Mouse (Mus musculus) hindbrain, postnatal 0 days (tissue): ENCODE data around the gene Gm10282. TPM values are rescaled to one million over a fixed set of nuclear protein-coding genes. Genes with fewer than 3 reads are reported as not detected.

Experiments used
- ATAC-seq: fragments of 200-750 bp; cut with Nextera tagmentation; 2 replicates; pipeline ENCODE4 v1.8.0; 2017; ENCODE audit warnings: mild to moderate bottlenecking, moderate TSS enrichment, moderate library complexity
- DNase-seq: peaks from one replicate; pipeline ENCODE4 v3.0.0-alpha.2; 2015; ENCODE audit warnings: low spot score
- H3K27ac ChIP-seq: fragments of 300-500 bp; sonication (generic); 2 replicates; pipeline ENCODE4 v1.5.1; 2014; ENCODE audit warnings: mild to moderate bottlenecking
- H3K27me3 ChIP-seq: fragments of 300-500 bp; sonication (generic); 2 replicates; pipeline ENCODE4 v1.6.1; 2014; ENCODE audit warnings: low read length, mixed read lengths; ENCODE audit not compliant: insufficient read depth
- H3K36me3 ChIP-seq: fragments of 300-500 bp; sonication (generic); 2 replicates; pipeline ENCODE4 v1.6.1; 2014; ENCODE audit warnings: low read length, mixed read lengths; ENCODE audit not compliant: insufficient read depth
- H3K4me1 ChIP-seq: fragments of 300-500 bp; sonication (generic); 2 replicates; pipeline ENCODE4 v1.6.1; 2014; ENCODE audit warnings: antibody characterized with exemption, low read length, mixed read lengths; ENCODE audit not compliant: insufficient read depth
- H3K4me2 ChIP-seq: fragments of 300-500 bp; sonication (generic); 2 replicates; pipeline ENCODE4 v1.6.1; 2014; ENCODE audit warnings: low read depth, mild to moderate bottlenecking, low read length, moderate library complexity, mixed read lengths
- H3K4me3 ChIP-seq: fragments of 300-500 bp; sonication (generic); 2 replicates; pipeline ENCODE4 v1.5.1; 2014; ENCODE audit warnings: low read length
- H3K9ac ChIP-seq: fragments of 300-500 bp; sonication (generic); replicated peaks from 2 replicates; pipeline ENCODE4 v1.6.1; 2014; ENCODE audit warnings: mild to moderate bottlenecking, low read length, moderate library complexity, mixed read lengths
- H3K9me3 ChIP-seq: fragments of 300-500 bp; sonication (generic); 2 replicates; pipeline ENCODE4 v1.6.1; 2016; ENCODE audit warnings: low read length, mixed read lengths
- CTCF ChIP-seq: IDR thresholded peaks from 2 replicates; pipeline ENCODE4 v1.5.1; 2016; ENCODE audit warnings: antibody characterized with exemption, control low read depth, low read depth
- WGBS: fragments of 180-500 bp; shearing (Covaris S2); extraction: QIAGEN DNeasy Blood & Tissue Kit; methylation state at CpG from one replicate; pipeline ENCODE4 v1.1.7; 2014; 5-methylcytosine and 5-hydroxymethylcytosine counted together
- polyA plus RNA-seq: library from polyadenylated mRNA; unstranded; fragments of >200 nt; fragmentation: Nextera tagmentation; extraction: Ambion mirVana; gene quantifications from 2 replicates; pipeline ENCODE4 v1.2.1, GENCODE M21; 2015
- total RNA-seq: library from RNA; depleted of rRNA; stranded (reverse); fragments of >200 nt; gene quantifications from 2 replicates; pipeline ENCODE4 v1.2.3, GENCODE M21; 2014

Gm10282 gene
- total and polyA plus RNA-seq, 2 experiments from 2014 or later: 1.5 to 12.3 TPM

DNA sequence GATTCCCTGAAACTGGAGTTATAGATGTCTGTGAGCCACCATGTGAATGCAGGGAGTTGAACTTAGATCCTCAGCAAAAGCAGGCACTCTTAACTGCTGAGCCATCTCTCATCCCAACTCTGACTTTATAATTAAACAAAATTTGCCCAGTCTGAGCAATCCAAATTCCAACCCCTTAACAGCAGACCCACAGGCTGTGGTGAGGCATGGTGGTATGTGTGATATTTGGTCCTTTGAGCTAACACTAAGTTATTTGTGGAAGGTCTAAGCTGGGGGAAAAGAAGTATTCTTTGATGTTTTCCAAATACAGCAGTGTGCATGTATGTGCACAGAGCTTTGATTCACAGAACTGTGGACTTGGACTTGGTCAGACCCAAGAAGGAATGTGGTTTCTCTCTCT is 16.0 kb downstream of the Gm10282 start:
- Histone ChIP-seq H3K4me1 (no peaks in the 10 kb centered on the region), H3K4me3 (no peak overlapping the region), H3K9me3 (no peaks in the 10 kb centered on the region), H3K9ac (no peak overlapping the region), H3K27ac (no peak overlapping the region), H3K27me3 (no peaks in the 10 kb centered on the region), H3K36me3 (no peaks in the 10 kb centered on the region), H3K4me2 (no peak overlapping the region)
- ATAC-seq (no peak), DNase-seq (no peak)
- no peak for TF ChIP-seq CTCF

DNA sequence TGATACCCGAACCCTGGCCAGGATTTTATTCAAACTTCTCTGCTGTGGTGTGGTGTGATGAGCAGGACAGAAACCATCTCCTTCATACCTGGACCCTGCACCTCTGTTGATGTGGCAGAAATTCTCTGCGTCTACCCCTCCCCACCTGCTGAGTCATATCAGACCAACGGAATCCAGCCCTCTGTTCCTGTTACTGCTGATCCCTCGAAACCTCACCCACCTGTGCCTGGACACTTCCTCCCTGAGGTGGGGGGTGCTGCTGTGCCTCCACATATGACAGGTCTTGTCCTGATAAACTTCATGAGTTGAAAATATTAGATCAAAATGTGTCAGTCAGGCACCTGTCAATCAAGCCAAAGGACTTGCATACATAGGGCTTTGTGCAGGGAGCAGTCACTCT is 19.8 kb downstream of the Gm10282 start:
- no peaks in the 10 kb centered on the region for H3K4me1 ChIP-seq
- 74% methylated on average over 4 of the region's 4 CpGs for WGBS
- no peak overlapping the region for H3K4me2 ChIP-seq
- ATAC-seq (no peak), DNase-seq (no peak)
- no peak for TF ChIP-seq CTCF
- no peak overlapping the region for H3K9ac ChIP-seq
- H3K36me3 ChIP-seq: no peaks in the 10 kb centered on the region
- H3K4me3 ChIP-seq: no peak overlapping the region
- no peaks in the 10 kb centered on the region for H3K27me3 ChIP-seq
- no peaks in the 10 kb centered on the region for H3K9me3 ChIP-seq
- no peak overlapping the region for H3K27ac ChIP-seq

DNA sequence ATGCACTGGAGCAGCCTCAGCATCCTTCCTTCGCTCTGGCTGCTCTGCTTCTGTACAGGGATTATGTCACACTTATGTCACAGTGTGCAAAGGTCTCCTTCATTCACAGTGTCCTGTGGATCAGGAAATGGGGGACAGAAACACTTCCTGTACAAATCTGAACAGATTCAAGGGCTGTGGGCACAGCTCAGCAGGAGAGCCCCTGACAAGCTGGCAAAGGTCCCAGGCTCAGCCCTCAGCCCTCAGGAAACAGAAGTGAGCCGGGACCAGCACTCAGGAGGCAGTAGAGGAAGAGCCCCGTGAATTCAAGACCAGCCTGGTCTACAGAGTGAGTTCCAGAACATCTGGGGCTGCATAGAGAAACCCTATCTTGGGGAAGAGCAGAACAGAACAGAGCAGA is 23.4 kb downstream of the Gm10282 start:
- ATAC-seq: peak; percentile 29; the same call in 1 of the 2 replicates
- H3K9me3 ChIP-seq: no peaks in the 10 kb centered on the region
- WGBS: 23% methylated on average over 3 of the region's 3 CpGs
- no peaks in the 10 kb centered on the region for H3K36me3 ChIP-seq
- H3K4me1 ChIP-seq: no peaks in the 10 kb centered on the region
- no peak overlapping the region for H3K4me3 ChIP-seq
- DNase-seq: peak; percentile 48
- H3K27me3 ChIP-seq: no peaks in the 10 kb centered on the region
- H3K9ac ChIP-seq: no peak overlapping the region
- no peak overlapping the region for H3K4me2 ChIP-seq
- TF ChIP-seq CTCF: no peak
- no peak overlapping the region for H3K27ac ChIP-seq

DNA sequence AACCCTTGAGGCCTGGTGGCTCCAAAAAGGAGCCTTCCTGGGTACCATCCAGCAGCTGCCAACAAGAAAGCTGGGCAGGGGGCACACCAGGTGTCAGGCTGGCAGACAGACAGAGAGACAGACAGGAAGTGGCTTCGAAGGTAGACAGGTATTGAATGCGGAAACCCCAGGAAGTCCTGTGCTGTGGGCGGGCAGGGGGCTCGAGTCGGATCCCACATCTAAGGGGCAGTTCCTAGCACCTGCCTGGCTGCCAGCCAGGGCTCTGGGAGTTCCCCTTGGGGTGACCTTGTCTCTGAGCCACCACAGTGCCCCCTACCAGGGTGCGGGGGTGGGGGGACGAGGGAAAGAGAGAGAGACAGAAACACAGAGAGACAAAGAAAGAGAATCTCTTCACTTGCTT is 25.9 kb downstream of the Gm10282 start:
- no peak for DNase-seq
- no peak for ATAC-seq
- H3K27me3 ChIP-seq: no peaks in the 10 kb centered on the region
- no peak overlapping the region for H3K9ac ChIP-seq
- 74% methylated on average over 7 of the region's 7 CpGs for WGBS
- no peak overlapping the region for H3K27ac ChIP-seq
- no peaks in the 10 kb centered on the region for H3K4me1 ChIP-seq
- no peak overlapping the region for H3K4me3 ChIP-seq
- no peaks in the 10 kb centered on the region for H3K36me3 ChIP-seq
- H3K9me3 ChIP-seq: no peaks in the 10 kb centered on the region
- H3K4me2 ChIP-seq: no peak overlapping the region
- no peak for TF ChIP-seq CTCF

DNA sequence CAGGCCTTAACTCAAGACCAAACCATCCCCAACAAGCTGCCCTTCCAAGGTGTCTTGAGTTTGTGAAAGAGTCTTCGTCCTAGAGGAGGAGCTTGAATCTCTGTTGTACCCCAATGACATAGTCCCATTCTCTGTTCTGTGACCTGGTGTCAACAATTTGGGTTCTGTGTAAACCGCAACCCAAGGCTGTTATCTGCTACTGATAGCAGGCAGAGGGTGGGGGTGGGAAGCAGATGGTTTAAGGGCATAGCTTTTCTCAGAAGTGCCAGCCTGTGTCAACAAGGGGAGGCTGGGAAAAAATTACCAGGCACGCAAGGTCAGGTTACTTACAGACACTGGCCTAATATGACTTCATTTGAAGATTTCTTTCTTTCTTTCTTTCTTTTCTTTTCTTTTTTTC is 27.8 kb downstream of the Gm10282 start:
- H3K4me2 ChIP-seq: no peak overlapping the region
- no peak for TF ChIP-seq CTCF
- ATAC-seq (no peak), DNase-seq (no peak)
- no peaks in the 10 kb centered on the region for H3K9me3 ChIP-seq
- H3K4me3 ChIP-seq: no peak overlapping the region
- H3K27ac ChIP-seq: no peak overlapping the region
- H3K36me3 ChIP-seq: no peaks in the 10 kb centered on the region
- no peaks in the 10 kb centered on the region for H3K27me3 ChIP-seq
- no peaks in the 10 kb centered on the region for H3K4me1 ChIP-seq
- WGBS: 89% methylated on average over 3 of the region's 3 CpGs
- no peak overlapping the region for H3K9ac ChIP-seq

DNA sequence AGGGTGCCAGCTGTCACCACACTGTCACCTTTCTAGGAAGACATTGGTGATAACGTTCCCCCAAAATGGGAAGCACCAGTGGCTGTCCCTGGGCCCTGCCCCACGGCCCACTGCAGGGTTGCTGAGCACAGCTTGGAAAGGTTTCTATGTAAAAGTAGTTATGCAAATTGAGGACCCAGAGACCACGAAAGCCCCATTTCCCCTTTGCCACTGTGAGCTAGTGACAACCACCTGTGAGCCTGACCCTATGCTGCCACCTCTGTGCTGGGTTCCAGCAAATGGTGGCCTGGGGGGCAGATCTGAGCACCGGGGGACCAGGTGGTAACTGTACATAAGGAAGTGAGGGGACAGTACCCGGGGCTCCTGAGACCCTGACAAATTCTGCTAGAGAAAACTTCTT is 31.3 kb downstream of the Gm10282 start:
- Histone ChIP-seq H3K36me3 (no peaks in the 10 kb centered on the region), H3K9ac (no peak overlapping the region), H3K27ac (no peak overlapping the region), H3K4me3 (no peak overlapping the region), H3K9me3 (no peaks in the 10 kb centered on the region), H3K4me1 (no peaks in the 10 kb centered on the region), H3K4me2 (no peak overlapping the region), H3K27me3 (no peaks in the 10 kb centered on the region)
- ATAC-seq: no peak
- no peak for DNase-seq
- TF ChIP-seq CTCF: no peak
- 78% methylated on average over 5 of the region's 5 CpGs for WGBS

DNA sequence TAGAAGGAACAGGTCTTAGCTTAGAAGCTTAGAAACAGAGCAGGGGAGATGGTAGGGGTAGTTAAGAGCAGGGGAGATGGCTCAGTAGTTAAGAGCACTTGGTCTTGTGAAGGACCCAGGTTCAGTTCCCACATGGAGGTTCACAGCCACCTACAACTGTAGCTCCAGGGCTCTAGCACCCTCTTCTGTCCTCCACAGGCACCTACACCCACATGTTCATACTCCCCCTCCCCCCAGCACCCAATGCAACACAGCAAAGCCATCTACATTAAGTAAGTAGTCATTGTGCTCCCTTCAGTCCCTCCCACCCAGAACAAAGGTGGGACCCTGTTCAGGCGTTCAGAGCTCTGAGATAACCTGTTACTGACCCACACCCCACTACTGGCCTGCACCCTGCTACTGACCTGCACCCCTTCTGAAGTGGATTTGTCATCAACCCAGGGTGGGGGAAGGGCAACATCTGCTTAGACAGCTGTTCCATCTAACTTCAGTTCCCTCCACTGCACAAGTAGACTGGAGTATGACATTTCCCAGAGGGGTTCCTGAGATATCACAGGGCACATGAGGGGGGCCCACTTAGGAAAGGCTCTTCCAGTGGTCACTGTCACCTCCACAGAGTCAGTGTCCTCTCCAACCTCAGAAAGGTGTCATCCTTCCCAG is 31.8 kb downstream of the Gm10282 start:
- Histone ChIP-seq H3K4me3 (no peak overlapping the region), H3K27me3 (no peaks in the 10 kb centered on the region), H3K9me3 (no peaks in the 10 kb centered on the region), H3K36me3 (no peaks in the 10 kb centered on the region), H3K4me2 (no peak overlapping the region), H3K4me1 (no peaks in the 10 kb centered on the region), H3K27ac (no peak overlapping the region), H3K9ac (no peak overlapping the region)
- ATAC-seq (no peak), DNase-seq (no peak)
- no peak for TF ChIP-seq CTCF
- WGBS: 76% methylated on average over 1 of the region's 1 CpGs
